Mouse (Mus musculus): ENCODE results near the gene Zfp953. TPM values are rescaled to one million over a fixed set of nuclear protein-coding genes. Genes with fewer than 3 reads are reported as not detected.

Zfp953 gene
- 1.2 TPM for polyA plus RNA-seq (2014; fragmentation: Illumina TruSeq; extraction: RNeasy Lipid Tissue Mini Kit (QIAGEN cat#74804); ENCODE audit: low read depth, low replicate concordance)

DNA sequence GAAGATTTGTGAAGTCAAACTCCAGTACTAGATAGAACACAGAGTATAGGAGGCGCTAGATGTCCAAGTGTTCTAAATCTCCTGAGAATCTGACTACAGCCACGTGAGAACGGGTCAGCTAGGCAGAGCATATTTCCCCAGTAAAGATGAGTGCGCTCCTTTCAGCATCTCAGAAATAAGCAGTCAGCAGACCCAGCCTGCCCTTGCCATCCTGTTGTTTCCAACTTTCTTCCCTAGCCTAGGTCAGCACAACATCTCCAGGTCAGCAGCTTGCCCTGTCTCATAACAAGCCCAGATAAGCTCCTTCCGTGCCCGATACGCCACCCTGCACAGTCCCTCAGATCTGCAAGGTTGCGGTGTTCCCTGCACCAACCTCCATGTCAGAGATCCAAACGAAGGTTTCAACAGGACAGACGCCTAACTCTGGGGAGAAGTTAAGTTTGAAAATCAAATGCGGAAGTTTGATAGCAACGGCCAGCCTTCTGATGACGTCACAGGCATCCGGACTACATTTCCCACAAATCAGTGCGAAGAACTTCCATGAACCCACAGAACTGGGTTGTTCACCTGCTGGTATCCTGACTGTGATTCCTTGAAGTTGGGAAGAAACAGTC lies at the start of gene Zfp953, which contains the start of gene Gm28044:
Gene Zfp953, minus strand, starts transcription at position 475 of the 614 bp plus-strand sequence.
Gene Gm28044, minus strand, starts transcription at position 406 of the 614 bp plus-strand sequence.

DNA sequence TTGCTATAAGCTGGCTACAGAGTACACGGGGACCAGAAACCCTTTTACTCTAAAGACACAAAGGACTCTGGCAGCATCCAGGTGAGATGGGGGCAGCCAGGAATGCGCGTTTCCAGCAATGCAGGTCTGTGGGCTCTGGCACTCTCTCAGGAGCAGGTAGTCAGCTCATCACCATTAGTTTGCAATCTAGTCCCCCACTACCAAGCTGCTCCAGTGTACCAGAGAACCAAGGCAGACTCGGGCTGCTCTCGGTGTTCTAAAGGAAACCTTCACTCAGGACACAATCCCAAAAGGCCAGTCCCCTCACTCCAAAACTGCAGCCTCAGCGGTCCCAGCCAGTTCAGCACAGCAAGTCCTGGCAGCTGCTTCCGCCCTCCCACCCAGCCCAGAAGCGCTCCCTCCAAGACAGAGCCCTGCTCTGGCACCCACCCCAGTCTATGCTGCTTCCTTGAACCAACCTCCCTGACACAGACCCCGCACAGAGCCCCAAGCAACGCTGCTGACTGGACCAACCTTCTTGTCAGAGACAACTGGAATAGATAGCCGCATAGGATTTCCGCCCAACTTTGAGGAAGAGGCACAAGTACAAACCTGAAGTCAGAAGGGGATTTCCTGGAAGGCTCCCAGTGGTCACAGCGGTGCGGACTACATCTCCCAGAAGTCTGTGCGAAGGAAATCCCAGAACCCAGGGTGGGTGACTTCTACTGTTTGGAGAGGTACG lies 38.9 kb upstream of the Zfp953 start, which contains the start of gene Zfp429:
Gene Zfp429, minus strand, starts transcription at position 637 of the 721 bp plus-strand sequence.

DNA sequence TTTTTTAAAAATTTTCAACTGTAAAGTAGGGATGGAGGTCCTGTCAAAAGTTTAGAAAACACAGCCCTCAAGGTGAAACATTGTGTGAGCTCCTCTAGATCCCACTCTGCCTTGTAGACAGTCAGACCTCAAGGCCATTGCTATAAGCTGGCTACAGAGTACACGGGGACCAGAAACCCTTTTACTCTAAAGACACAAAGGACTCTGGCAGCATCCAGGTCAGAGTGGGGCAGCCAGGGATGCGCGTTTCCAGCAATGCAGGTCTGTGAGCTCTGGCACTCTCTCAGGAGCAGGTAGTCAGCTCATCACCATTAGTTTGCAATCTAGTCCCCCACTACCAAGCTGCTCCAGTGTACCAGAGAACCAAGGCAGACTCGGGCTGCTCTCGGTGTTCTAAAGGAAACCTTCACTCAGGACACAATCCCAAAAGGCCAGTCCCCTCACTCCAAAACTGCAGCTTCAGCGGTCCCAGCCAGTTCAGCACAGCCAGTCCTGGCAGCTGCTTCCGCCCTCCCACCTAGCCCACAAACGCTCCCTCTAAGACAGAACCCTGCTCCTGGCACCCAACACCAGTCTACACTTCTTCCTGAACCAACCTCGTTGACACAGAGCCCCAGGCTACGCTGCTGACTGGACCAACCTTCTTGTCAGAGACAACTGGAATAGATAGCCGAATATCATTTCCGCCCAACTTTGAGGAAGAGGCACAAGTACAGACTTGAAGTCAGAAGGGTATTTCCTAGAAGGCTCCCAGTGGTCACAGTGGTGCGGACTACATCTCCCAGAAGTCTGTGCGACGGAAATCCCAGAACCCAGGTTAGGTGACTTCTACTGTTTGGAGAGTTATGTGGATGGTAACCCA lies 14.9 kb upstream of the Zfp953 start, which contains the start of the genes Gm28041 and Zfp456:
Gene Gm28041, minus strand, starts transcription at position 684 of the 862 bp plus-strand sequence.
Gene Zfp456, minus strand, starts transcription at position 761 of the 862 bp plus-strand sequence.

DNA sequence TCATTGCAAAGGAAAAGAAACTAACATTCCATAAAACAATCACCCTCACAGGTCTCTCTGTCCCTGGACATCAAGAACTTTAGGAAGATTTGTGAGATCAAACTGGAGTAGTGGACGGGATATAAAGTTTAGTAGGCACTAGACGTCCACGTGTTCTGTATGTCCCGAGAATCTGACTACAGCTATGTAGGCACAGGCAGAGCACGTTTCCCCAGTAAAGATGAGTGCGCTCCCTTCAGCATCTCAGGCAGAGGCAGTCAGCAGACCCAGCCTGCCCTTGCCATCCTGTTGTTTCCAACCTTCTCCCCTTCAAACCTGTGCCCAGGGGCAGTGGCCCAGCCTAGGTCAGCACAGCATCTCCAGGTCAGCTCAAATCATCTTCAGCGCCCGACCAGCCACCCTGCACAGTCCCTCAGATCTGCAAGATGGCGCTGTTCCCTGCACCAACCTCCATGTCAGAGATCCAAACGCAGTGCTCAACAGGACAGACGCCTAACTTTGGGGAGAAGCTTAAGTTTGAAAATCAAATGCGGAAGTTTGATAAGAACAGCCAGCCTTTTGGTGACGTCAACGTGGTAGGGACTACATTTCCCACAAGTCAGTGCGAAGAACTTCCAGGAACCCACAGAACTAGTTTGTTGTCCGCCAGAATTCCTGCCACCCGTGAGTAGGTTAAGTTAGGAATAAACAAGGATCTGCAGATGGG lies 28.2 kb downstream of the Zfp953 start, which contains the start of gene Zfp595:
Gene Zfp595, minus strand, starts transcription at position 552 of the 706 bp plus-strand sequence.

DNA sequence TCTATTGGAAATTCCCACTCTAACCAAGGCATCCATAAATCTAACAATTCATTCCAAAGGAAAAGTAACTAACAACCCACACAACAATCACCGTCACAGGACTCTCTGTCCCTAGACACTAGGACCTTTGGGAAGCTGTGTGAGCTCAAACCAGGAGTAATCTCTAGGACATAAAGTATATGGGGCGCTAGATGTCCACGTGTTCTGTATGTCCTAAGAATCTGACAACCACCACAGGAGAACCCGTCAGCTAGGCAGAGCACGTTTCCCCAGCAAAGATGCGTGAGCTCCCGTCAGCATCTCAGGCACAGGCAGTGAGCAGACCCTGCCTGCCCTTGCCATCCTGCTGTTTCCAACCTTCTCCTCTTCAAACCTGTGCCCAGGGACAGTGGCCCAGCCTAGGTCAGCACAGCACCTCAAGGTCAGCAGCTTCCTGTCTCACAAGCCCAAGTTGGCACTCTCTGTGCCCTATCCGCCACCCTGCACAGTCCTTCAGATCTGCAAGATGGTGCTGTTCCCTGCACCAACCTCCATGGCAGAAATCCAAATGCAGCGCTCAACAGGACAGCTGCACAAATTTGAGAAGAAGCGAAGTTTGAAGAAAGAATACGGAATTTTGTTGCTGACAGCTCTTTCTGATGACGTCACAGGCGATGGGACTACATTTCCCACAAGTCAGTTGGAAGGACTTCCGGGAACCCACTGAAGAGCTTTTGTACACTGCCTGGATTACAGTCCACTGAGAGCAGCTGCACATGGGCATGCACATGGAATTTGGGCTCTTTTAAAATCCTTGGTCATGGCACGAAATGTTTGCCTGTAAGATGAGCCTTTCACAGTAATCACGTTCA lies 54.4 kb downstream of the Zfp953 start, which contains the start of gene Zfp457:
Gene Zfp457, minus strand, starts transcription at position 664 of the 851 bp plus-strand sequence.

Other genes with a start within 250 kb of the Zfp953 start
- gene Rslcan18, start 244.3 kb downstream of the Zfp953 start, polyA plus RNA-seq (2014; fragmentation: Illumina TruSeq; extraction: RNeasy Lipid Tissue Mini Kit (QIAGEN cat#74804); ENCODE audit: low read depth, low replicate concordance) = 1.0 TPM
- 3.1 TPM for gene Zfp759, start 238.9 kb downstream of the Zfp953 start, polyA plus RNA-seq (2014; fragmentation: Illumina TruSeq; extraction: RNeasy Lipid Tissue Mini Kit (QIAGEN cat#74804); ENCODE audit: low read depth, low replicate concordance)
- 4.3 TPM for gene Rsl1, start 187.4 kb downstream of the Zfp953 start, polyA plus RNA-seq (2014; fragmentation: Illumina TruSeq; extraction: RNeasy Lipid Tissue Mini Kit (QIAGEN cat#74804); ENCODE audit: low read depth, low replicate concordance)
- gene Zfp455, start 166.1 kb downstream of the Zfp953 start, polyA plus RNA-seq (2014; fragmentation: Illumina TruSeq; extraction: RNeasy Lipid Tissue Mini Kit (QIAGEN cat#74804); ENCODE audit: low read depth, low replicate concordance) = 0.63 TPM
- gene Zfp458, start 82.1 kb downstream of the Zfp953 start, polyA plus RNA-seq (2014; fragmentation: Illumina TruSeq; extraction: RNeasy Lipid Tissue Mini Kit (QIAGEN cat#74804); ENCODE audit: low read depth, low replicate concordance) = 0.99 TPM
- gene Zfp457, start 54.1 kb downstream of the Zfp953 start, polyA plus RNA-seq (2014; fragmentation: Illumina TruSeq; extraction: RNeasy Lipid Tissue Mini Kit (QIAGEN cat#74804); ENCODE audit: low read depth, low replicate concordance) = 2.1 TPM
- 2.4 TPM for gene Zfp595, start 28.0 kb downstream of the Zfp953 start, polyA plus RNA-seq (2014; fragmentation: Illumina TruSeq; extraction: RNeasy Lipid Tissue Mini Kit (QIAGEN cat#74804); ENCODE audit: low read depth, low replicate concordance)
- gene Gm28044, start 69 bp downstream of the Zfp953 start, polyA plus RNA-seq (2014; fragmentation: Illumina TruSeq; extraction: RNeasy Lipid Tissue Mini Kit (QIAGEN cat#74804); ENCODE audit: low read depth, low replicate concordance) = 2.9 TPM
- gene Gm28041, start 15.1 kb upstream of the Zfp953 start, polyA plus RNA-seq (2014; fragmentation: Illumina TruSeq; extraction: RNeasy Lipid Tissue Mini Kit (QIAGEN cat#74804); ENCODE audit: low read depth, low replicate concordance) = not detected
- 1.0 TPM for gene Zfp456, start 15.2 kb upstream of the Zfp953 start, polyA plus RNA-seq (2014; fragmentation: Illumina TruSeq; extraction: RNeasy Lipid Tissue Mini Kit (QIAGEN cat#74804); ENCODE audit: low read depth, low replicate concordance)
- gene Zfp429, start 39.2 kb upstream of the Zfp953 start, polyA plus RNA-seq (2014; fragmentation: Illumina TruSeq; extraction: RNeasy Lipid Tissue Mini Kit (QIAGEN cat#74804); ENCODE audit: low read depth, low replicate concordance) = 2.2 TPM
- 1.7 TPM for gene Zfp459, start 60.8 kb upstream of the Zfp953 start, polyA plus RNA-seq (2014; fragmentation: Illumina TruSeq; extraction: RNeasy Lipid Tissue Mini Kit (QIAGEN cat#74804); ENCODE audit: low read depth, low replicate concordance)
- 6.8 TPM for gene Zfp874a, start 91.0 kb upstream of the Zfp953 start, polyA plus RNA-seq (2014; fragmentation: Illumina TruSeq; extraction: RNeasy Lipid Tissue Mini Kit (QIAGEN cat#74804); ENCODE audit: low read depth, low replicate concordance)
- gene Zfp874b, start 123.7 kb upstream of the Zfp953 start, polyA plus RNA-seq (2014; fragmentation: Illumina TruSeq; extraction: RNeasy Lipid Tissue Mini Kit (QIAGEN cat#74804); ENCODE audit: low read depth, low replicate concordance) = 14.5 TPM
- gene Zfp58, start 139.9 kb upstream of the Zfp953 start, polyA plus RNA-seq (2014; fragmentation: Illumina TruSeq; extraction: RNeasy Lipid Tissue Mini Kit (QIAGEN cat#74804); ENCODE audit: low read depth, low replicate concordance) = 4.5 TPM
- gene Gm26965, start 165.5 kb upstream of the Zfp953 start, polyA plus RNA-seq (2014; fragmentation: Illumina TruSeq; extraction: RNeasy Lipid Tissue Mini Kit (QIAGEN cat#74804); ENCODE audit: low read depth, low replicate concordance) = not detected
- gene Zfp87, start 165.6 kb upstream of the Zfp953 start, polyA plus RNA-seq (2014; fragmentation: Illumina TruSeq; extraction: RNeasy Lipid Tissue Mini Kit (QIAGEN cat#74804); ENCODE audit: low read depth, low replicate concordance) = 11.1 TPM
- 3.5 TPM for gene Zfp748, start 193.2 kb upstream of the Zfp953 start, polyA plus RNA-seq (2014; fragmentation: Illumina TruSeq; extraction: RNeasy Lipid Tissue Mini Kit (QIAGEN cat#74804); ENCODE audit: low read depth, low replicate concordance)
- 3.2 TPM for gene Zfp729b, start 249.1 kb upstream of the Zfp953 start, polyA plus RNA-seq (2014; fragmentation: Illumina TruSeq; extraction: RNeasy Lipid Tissue Mini Kit (QIAGEN cat#74804); ENCODE audit: low read depth, low replicate concordance)